Mouse (Mus musculus): ENCODE data around the gene Map3k6. TPM values are rescaled to one million over a fixed set of nuclear protein-coding genes. Genes with fewer than 3 reads are reported as not detected.
A peak's percentile ranks its signal among the peaks of the same experiment; 100 is the strongest.

The Map3k6 gene
- total RNA-seq (2021) = 10 to 100 TPM; 15.9 to 38.8 TPM
- long read RNA-seq, experiment 1, full-length matches to known transcripts = 5 of 11 reads
- long read RNA-seq, experiment 1, partial matches to known transcripts = 4 of 11 reads
- long read RNA-seq, experiment 1, other reads (novel, unspliced or antisense) = 2 of 11 reads
- long read RNA-seq, experiment 2, full-length matches to known transcripts = 3 of 3 reads
- long read RNA-seq, experiment 2, partial matches to known transcripts = 0 of 3 reads
- long read RNA-seq, experiment 2, other reads (novel, unspliced or antisense) = 0 of 3 reads

DNA sequence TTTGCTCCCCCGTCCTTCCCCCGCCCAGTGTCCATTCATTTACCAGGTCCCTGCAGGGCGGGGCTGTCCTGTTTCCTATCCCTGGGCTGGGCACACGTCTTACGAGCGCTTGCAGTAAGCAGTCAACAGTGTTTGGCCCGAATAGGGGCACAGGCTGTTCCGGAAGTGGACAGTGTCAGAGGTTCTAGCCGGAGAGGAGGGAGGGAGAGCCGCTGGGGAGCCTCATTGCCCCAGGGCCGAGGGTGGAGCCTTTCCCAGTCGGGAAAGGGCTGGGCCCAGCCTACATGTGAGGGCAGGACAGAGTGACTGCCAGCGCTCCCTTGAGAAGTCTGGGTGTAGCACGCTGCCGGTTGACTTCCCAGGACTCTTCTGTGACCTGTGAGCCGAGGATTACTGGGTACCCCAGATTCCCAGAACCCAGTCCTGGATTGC is at the start of gene Map3k6:
Map3k6 (plus strand) TSS at position 329 of the 432 bp plus-strand sequence.
- DNase-seq = peak; percentile 90

DNA sequence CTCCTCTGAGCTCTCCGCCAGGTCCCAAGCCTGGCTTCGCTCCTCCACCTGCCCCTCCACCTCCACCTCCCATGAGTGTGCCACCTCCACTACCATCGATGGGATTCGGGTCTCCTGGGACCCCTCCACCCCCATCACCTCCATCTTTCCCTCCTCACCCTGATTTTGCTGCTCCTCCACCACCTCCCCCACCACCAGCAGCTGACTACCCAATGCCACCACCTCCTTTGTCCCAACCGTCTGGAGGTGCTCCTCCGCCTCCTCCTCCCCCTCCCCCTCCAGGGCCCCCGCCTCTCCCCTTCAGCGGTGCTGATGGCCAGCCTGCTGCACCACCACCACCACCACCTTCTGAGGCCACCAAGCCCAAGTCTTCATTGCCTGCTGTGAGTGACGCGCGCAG is 46.1 kb upstream of the Map3k6 start:
- DNase-seq = no peak

DNA sequence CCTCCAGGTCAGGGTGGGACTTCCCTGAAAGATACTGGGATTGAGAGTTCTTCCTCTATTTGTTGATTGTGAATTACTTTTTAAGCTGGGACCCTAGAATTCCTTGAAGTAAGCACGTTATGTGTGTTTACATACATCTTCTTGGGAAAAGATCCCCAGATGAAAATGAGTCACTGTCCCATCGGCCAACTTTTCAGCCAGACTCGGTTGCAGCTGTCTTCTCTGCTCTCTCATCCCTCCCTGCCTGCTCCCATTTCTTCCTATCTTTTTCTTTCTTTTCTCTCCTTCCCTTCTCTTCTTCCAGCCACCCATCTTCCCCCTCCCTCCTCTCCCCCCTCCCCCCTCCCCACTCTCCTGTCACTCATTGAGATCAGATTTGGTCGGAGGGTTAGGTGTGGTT is 45.6 kb upstream of the Map3k6 start:
- DNase-seq = no peak

DNA sequence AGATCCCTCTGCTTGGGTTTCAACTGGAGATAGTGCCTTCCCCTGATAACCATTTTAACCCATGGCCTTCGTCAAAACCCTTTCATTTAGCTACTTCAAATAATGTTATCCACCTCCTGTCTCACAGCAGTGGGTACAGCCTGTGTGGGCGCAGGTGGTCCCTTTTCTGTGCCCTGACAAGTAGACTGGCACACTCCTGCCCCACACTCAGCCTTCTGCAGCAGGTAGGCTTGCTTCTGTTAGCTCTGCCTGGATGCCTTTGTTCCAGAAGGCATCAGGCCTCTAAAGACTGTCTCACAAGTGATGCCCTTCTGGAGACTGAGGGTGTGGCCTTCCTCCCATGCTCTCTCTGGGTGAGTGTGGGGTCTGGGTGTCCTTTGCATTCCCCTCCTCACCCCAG is 44.5 kb upstream of the Map3k6 start:
- no peak for DNase-seq

DNA sequence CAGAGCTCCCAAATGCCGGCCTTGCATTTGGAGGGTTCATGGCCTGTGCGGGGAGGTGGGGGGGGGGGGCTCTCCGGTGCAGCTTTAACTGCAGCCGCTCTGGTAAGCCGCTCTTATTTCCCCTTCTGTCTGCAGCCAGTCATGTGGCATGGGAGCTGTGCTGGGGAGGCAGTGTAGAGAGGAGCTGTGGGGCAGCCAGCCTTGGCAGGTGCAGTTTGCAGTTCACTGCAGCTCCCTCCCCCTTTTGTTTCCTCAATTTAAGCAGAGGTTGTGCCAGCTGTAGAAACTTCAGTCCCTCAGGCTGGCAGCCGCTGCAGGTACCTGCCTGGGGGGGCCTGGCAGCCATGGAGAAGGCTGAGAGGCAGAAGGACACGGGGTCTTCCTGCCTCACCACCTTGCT is 43.8 kb upstream of the Map3k6 start:
- no peak for DNase-seq

DNA sequence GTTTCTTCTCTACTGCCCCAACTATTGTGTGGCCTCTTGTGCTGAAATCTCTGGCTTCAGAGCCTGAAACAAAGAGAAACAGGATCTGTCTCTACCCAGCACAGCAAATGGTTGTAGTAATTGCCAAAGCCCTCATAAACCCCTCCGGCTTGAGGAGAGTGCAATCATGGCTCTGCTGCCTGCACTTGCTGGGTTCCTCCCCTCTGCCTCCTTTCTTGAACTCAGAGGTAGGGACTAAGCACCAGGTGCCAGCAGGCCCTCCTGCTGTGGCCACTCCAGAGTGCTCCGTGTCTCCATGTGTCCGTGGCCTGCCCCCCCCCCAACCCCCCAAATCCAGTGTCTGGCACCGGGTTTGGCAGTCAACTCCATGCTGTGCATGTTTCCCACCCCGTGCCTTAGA is 43.3 kb upstream of the Map3k6 start:
- DNase-seq = no peak

DNA sequence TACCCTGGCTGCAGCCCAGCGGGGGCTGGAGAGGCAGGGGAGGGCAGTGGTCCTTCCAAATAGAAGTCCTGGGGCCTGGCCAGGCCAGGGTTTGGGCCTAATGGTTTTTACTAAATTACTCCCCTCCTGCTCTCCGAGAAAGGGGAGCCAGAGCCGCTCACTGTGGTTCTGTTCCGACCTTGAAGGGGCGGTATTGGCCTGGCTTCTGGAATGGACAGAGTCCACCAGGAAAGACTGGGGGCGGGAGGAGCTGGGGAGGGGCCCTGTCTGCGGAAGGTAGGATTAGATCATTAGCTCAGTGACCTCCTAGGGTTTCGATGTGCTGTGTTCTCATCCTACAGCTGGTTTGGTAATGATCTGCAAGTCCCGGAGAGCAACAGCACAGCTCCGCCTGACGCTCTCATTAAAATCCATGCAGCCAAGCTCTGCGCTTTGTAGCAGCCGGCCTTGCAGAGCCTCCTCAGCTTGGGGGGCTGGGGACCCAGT is 42.8 kb upstream of the Map3k6 start:
- DNase-seq = peak; percentile 44 to 63

DNA sequence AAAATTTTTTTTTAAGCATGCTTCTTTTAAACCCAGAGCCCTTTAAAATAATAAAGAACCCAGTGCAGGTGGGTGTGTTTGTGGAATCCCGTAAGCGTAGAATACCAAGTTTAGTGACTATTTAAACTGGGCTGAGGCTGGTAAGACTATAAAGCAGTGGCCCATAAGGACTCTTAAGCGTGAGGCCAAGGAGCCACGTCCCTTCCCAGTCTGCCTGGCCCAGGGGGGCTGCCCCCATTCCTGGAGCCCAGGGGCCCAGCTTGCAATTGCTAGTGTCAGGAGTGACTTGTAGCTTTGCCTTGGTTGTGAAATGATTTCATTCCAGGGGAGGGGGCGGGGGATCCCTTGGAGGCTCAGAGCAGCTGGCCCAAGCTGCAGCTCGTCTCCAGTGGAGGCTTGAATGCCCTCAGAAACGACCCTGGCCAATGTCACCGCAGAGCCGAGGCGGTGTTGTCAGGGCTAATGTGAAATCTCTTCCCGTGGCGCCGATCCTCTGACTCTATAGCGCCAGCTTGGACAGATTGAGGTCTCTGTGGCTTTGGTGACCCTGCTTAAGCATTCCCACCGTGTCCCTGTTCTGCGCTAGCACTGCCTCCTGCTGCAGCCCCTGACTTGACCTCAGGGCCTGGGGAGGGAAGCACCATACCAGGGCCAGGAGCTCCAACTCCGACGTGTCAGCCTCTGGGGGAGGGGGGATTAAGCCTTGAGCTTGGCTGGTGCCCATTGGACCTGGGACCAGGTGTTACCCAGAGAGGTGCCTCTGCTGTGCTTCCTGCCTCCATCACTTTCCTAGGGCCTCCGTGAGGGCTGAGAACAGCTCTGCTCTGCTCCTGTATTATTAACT is 42.1 kb upstream of the Map3k6 start:
- DNase-seq = no peak

DNA sequence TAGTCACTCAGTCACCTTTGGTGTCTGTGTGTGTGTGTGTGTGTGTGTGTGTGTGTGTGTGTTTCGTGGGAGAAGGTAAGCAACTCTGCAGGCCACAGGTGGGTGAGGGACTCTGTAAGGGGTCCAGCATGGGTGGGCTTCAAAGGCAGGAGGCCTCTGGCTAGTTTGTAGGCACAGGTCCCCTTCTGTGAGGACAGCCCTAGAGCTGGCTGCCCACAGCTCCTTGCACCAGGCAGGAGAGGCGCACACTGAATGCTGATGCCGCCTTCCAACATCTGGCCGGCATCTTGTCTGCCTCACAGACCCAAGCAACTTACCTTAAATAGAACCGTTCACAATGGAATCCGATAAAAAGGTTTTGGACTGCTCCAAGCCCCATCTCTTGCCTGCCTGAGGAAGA is 40.9 kb upstream of the Map3k6 start:
- DNase-seq = no peak

DNA sequence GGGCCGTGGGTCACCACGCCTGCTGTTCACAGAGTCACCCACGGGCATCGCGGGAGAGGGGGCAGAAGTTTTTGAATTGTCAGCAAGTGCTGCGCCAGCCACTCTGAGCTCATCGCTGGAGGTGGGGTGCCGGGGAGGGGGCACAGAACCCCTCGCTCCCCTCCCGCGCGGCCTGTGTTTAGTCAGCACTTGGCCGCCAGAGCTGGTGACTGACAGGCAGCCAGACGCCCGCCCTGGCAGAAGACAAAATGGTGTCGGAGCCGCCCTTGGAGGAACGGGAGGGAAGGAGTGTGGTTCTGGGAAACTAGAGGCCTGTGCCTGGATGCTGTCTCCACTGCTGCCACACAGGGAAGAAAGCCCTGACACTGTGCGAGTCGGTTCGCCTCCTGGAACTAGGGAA is 40.3 kb upstream of the Map3k6 start:
- DNase-seq = peak; percentile 40 to 56

DNA sequence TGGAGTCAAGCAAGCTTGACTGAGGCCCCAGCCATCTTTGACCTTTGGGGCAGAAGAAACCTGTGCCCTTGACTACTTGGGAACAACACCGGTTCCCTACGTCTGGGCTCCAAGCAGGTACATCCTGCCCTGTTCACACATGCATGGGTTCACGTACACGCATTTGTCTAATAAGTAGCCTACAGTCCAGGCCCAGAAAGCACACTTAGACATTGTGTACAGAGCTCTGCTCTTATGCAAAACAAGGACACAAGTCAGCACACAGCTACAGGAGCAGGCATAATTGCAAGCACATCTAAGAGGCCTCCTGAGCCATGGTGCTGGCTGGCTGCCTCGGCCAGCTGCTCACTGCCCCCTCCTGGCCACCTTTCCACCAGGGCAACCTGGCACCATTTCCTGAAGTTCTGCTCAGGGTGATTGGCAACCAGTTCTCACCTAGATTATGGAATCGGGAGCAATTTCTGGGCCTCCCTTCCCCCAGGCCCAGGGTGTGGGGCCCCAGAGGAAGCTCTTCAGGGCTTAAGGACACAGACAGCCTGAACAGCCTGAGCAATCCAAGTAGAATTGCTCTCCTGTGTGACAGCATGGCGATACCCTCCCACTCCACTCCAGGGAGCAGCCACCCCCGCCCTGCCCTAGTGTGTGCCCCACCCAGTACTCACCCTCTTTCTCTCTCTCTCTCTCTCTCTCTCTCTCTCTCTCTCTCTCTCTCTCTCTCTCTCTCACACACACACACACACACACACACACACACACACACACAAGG is 39.4 kb upstream of the Map3k6 start:
- DNase-seq = peak; percentile 78 to 84

DNA sequence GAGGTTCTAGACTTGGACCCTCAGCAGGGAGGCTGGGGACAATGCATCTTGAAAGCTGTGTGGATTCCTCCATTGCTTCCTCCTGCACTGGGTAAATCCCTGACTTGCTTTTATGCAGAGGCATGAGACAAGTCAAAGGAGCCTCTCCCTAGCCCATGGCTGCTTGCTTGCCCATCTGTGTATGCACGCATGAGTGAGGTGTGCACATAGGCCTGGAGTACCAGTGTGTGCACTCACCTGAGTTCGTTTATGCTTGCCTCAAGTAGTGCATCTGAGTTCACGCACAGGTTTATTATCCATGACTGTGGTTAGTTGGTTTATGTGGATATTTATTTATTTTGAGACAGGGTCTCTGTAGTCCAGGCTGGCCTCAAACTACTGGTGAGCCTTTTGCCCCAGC is 38.4 kb upstream of the Map3k6 start:
- DNase-seq = no peak

DNA sequence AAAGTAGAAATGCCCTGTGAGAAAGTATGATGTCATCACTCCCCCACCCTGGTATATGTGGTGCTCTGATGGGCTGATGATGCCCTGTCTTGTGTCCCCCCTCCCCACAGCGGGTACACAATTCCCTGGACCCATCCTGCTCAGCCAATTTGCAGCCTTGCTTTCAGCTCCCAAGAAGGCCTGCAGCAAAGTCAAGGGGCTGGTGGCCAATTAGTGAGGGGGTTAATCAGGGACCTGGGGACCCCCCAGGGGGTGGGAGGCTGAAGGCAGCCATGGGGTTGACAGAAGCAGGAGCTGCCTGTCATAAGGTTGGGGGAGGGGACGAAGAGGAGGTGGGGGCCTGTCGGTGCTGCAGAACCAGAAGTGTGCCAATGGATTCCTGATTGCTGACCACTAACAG is 37.0 kb upstream of the Map3k6 start:
- no peak for DNase-seq

DNA sequence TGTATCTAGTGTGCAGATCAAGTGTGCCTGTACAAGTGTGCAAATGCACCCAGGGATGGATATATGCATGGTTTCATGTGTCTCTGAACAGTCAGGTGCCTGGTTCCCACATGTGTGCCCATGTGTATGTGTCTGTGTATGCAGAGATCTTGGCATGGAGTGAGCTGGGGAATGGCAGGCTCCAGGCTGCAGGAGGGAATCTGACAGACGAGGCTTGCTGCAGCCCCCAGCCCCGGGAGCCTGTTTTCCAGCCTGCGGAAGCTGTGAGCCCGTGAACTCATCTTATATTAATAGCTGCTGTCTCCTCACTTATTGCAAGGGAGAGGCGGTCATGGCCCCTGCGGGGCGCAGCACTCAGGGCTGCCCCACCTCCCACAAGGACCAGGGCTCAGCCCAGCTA is 36.2 kb upstream of the Map3k6 start:
- no peak for DNase-seq

DNA sequence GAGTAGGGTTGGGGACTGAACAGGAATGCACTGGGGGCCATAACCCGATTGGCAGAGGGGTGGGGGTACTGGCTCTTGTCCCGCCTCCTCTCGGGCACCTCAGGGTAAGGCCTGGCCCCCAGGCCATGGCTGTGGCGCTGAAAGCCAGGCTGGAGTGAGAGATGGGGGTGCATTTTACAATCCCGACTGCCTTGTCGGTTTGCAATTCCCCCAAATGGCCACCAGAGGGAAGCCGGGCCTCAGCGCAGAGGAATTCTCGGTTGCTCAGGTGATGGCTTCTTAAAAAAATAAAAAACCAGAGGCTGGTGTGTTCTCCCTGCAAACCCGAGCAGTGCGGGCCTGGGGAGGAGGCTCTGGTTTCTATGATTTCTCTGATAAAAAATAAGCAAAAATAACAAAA is 31.3 kb upstream of the Map3k6 start:
- DNase-seq = peak; percentile 57 to 66

DNA sequence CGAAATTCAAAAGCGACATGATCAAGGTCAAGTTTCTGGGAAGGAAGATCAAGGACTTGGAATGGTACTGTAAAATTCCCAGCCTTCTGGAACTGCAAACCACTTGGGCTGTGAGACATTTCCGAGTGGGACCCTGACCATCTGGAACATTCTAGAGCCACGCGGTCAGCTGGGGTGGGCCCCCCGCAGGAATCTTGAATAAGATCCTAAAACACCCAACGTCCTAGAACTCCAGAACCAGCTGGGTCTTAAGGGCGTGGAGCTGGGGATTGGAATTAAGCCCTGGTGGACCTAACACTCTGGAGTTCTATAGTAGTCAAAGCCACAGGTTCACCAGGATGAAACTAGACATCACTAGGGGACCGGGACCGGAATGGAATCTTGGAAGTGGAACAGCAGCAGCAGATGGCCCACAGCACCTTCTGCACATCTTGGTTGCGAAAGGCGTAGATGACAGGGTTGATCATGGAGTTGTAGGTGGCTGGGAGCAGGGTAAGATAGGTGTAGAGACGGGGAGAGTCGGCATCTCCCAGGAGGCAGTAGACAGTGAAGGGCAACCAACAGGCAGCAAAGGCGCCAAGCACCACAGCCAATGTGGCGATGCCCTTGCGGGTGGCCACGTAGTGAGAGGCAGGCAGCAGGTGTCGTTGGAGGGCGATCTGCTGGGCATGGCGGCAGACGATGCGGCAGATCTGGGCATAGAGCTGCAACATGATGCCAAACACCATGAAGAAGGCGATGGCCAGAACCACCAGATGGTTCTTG is 30.4 kb upstream of the Map3k6 start:
- DNase-seq = no peak

DNA sequence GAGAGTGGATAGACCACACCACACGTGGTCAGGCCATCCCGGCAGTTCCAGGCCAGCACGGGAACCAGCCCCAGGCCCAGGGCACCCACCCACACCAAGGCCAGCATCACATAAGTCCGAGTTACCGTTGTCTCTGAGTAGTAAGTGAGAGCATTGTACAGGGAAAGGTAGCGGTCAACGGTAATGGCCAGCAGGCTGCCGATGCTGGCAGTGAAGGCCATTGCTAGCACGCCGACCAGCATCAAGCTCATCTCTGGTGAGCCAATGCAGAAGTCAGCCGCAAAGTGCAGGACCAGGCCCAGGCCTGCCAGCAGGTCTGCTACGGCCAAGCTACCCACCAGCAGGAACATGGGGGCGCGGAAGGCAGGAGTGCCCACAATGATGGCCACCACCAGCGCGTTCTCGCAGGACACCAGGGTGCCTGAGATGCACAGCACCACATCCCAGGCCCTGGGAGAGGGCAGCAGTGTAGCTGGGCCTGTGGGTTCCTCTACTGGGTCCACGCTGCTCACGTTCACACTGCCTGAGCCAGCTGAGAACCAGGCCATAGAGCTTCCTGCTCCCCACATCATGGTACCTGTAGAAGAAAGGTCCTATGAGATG is 29.7 kb upstream of the Map3k6 start:
- DNase-seq = no peak

DNA sequence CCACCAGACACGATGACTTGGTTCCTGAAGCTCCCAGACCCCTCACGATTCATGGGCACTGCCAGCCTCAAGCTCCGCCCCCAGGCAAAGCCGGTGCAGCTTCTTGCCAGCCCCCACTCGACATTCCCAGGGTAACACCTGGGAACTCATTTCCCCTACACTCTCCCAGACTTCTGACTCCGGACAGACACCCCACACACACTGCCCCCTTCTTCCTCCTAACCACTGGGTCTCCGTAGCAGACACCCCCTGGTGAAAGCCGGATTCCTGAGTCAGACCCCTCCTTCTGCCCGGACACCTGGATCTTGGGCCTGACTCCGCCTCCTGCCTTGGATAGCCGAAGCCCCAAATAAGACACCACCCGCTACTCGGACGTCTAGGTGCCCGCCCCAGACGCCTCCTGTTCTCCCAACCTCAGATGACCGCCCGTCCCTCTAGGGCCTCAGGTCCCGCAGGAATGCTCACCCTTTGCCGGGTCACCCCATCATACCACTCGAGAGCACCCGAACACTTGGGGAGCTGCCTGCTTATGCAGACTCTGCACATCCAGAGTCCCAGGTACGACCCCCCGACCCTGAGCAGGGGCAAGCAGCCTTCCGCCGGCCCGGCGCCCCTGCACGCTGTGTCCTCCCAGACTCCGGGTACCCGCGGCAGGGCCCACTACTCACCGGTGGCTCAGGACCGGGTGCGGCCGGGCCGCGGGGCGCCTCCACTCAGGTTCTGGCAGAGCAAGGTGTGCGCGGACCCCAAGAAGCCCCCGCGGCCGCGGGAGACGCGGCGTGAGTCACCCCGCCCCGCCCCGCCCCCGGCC is 28.7 kb upstream of the Map3k6 start, which contains the start of the genes Cd164l2 and Gpr3:
Cd164l2 (plus strand) TSS at position 381 of the 811 bp plus-strand sequence.
Gpr3 (minus strand) TSS at position 786 of the 811 bp plus-strand sequence.
- no peak for DNase-seq

DNA sequence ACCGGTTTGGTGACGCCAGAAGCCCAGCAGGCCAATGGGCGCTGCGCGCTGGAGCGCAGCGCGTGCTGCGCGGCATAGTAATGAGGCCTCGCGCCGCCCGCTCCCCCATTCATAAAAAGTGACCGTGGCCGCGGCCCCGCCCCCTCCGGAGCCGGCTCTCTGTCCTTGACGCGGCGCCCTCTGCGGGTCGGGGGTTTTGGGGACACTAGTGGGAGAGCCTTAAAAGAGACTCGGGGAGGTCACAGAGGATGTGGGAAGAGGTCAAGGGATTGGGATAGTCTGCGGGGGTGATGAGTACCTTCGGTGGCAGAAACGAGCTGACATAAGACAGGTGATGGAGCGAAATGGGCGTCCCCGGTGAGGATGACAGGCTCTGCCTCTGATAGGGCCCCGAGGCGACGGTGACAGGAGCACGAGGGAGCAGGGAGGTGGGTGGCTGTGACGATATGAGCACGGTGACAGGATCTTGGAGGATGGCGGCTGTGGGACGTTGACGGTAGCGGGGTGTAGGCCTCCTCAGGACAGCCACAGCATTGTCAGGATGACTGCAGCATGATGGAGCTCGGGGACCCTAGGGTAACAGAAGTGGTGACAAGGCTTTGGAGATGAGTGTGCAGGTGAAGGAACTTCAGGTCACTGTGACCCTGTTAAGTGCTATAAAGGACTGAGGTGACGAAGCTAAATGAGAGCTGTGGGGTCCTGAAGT is 27.9 kb upstream of the Map3k6 start:
- DNase-seq = peak; percentile 85 to 90

DNA sequence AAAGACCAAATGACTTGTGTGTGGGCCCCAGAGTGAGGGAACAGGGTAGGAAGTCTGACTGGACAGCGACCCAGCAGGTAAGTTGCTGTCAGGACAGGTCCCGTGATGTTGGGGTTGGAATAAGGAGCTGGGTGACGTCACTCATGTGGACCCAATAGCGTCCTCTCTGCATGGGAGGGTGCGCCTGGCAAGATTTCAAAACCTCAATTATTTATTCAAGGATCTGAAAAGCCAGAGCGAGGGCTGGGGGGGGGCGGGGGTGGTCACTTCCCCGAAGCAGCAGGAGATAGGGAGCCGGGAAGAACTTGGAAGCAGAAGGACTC is 27.4 kb upstream of the Map3k6 start:
- DNase-seq = no peak

Measured in adrenal gland, postnatal 36 days (tissue).